Mouse (Mus musculus) urinary bladder, postnatal 25 days (tissue): ENCODE measurements around the gene Il23a.
"Not testable (repeated sequence)": the region's sequence is repeated elsewhere in the genome, so short reads cannot be mapped to it uniquely, and the experiment has no call there.

Experiments used
- DNase-seq: peaks from one replicate; pipeline ENCODE4 v3.0.0; 2022; ENCODE audit warnings: low spot score

Gene Il23a

GRCm38 (mm10) chr10:128263393-128264310 is 34.9 kb downstream of the Il23a start:
- no peak for DNase-seq

DNA sequence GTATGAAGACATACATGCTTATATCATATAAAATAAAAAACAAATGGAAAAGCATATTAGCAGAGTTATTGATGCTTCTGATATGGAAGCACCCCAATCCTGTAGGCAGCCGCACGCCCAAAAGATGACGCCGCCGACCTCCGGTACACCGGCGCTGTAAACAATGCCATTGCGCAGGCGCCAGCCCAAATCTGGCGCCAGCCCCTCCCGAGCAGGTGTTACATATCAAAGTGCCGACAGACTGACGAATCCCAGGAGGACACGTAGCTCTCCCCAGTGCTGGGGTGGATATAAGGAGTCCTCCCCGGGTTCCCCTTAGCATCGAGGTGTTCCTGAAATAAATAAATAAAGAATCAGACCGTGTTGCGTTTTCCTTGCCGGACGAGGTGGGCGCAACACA is 36.3 kb downstream of the Il23a start:
- DNase-seq: no peak

DNA sequence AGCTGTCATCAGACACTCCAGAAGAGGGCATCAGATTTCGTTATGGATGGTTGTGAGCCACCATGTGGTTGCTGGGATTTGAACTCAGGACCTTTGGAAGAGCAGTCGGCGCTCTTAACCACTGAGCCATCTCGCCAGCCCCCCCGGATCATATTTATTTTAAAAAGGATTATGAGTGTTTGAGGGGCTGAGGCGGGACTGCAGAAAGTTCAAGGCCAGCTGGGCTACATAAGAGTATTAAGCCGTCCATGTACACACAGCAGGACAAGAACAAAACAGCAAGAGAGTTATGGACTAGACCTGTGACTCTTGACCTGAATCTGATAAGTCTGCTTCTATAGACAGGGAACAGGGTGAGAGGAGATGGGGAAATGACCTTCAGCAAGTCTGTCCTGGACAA is 38.2 kb downstream of the Il23a start:
- DNase-seq: not testable (repeated sequence)

GRCm38 (mm10) chr10:128259946-128260345 is 38.6 kb downstream of the Il23a start:
- DNase-seq: no peak

GRCm38 (mm10) chr10:128258953-128259352 is 39.6 kb downstream of the Il23a start:
- no peak for DNase-seq

DNA sequence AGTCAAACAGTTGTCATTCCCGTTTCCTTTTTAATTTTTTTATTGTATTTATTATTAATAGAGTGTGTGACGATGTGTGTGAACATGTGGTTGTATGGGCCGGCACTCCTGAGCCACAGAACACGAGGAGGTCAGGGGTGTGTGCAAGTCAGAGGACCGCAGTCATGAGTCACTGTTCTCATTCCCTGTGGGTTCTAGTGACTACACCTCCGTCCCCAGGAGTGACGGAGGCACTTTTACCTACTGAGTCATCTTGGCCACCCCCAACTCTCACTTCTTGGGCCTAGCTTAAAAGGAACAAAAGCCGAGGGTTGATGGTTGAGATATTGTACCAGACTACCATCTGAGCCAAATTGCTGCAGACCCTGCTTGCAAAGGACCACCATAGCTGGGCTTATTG is 42.2 kb downstream of the Il23a start:
- DNase-seq: no peak

GRCm38 (mm10) chr10:128255925-128256324 is 42.6 kb downstream of the Il23a start:
- no peak for DNase-seq

DNA sequence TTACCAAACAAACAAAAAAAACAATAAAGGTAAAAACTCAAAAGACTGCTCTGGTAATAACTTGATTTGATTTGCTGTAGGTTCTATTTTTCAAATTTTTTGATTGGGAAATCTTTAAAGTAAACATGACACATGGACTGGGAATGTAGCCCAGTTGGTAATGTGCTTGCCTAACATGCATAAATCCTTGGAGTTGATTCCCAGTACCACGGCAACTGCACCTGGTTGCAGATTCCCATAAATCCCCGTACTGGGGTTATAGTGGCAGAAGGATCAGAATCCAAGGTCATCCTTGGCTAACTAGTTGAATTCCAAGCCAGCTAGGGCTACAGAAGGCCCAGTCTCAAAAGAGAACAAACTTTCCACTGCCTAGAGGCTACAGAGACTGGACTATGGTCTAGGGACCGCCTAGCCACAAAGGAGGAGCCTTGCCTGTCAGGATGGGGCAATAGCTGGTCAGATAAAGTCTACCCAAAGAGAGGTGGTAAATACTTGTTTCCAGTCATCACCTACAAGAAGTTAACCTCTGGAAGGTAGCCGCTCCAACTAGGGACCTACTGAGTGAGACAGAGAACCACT is 44.8 kb downstream of the Il23a start, which contains the start of gene Apon:
Gene Apon (plus strand): TSS at position 420 of the 579 bp plus-strand sequence.
- DNase-seq: no peak

- no peak for DNase-seq
These were observed 48.0 kb downstream of the Il23a start for GRCm38 (mm10) chr10:128250565-128250964.

GRCm38 (mm10) chr10:128247020-128247732 is 51.4 kb downstream of the Il23a start:
- DNase-seq: no peak
